ENCODE assay signal across 9 mouse cellular contexts in genomic region chr13:38503137-38503849, GRCm38 (mm10). TPM values are rescaled to one million over a fixed set of nuclear protein-coding genes. Genes with fewer than 3 reads are reported as not detected.
DNase-seq lines count a peak whose midpoint lies in the region; ATAC-seq and TF ChIP-seq lines count a peak whose summit lies in the region.
"Had no signal": no experiment of that assay in that cellular context is flagged by ENCODE, and none has a peak within 500 bp of the region (broad histone marks: within the 10 kb centered on the region; RNA-seq: fewer than 3 reads in every experiment).

No protein-coding gene starts in this region.

- H3K36me3 ChIP-seq in kidney, embryonic 14.5 days (ENCODE audit: control insufficient read depth, insufficient read depth, low read length): peaks cover 83% of the 10 kb centered on the region
- peaks cover 95% of the 10 kb centered on the region for H3K36me3 ChIP-seq in G1E (replicated peaks)
- peaks cover 83% of the 10 kb centered on the region for H3K36me3 ChIP-seq in forebrain, embryonic 13.5 days (ENCODE audit: poor library complexity, severe bottlenecking)

- no peak for TF ChIP-seq CTCF in G1E (IDR thresholded peaks at IDR 0.05; ENCODE audit: low read depth, low read length)

- H3K27ac ChIP-seq in kidney, embryonic 14.5 days (ENCODE audit: low read depth, low read length): no peak overlapping the region
- H3K27ac ChIP-seq in forebrain, embryonic 13.5 days: no peak overlapping the region

- H3K27me3 ChIP-seq in kidney, embryonic 14.5 days (ENCODE audit: control insufficient read depth, insufficient read depth, low read length): no peaks in the 10 kb centered on the region
- H3K27me3 ChIP-seq in G1E (ENCODE audit: insufficient read depth, low read length): no peaks in the 10 kb centered on the region; the same call in 1 of the 2 replicates
- H3K27me3 ChIP-seq in forebrain, embryonic 13.5 days: no peaks in the 10 kb centered on the region

- H3K4me2 ChIP-seq in kidney, embryonic 14.5 days (replicated peaks; ENCODE audit: low read depth, low read length): no peak overlapping the region
- no peak overlapping the region for H3K4me2 ChIP-seq in forebrain, embryonic 13.5 days
- H3K4me2 ChIP-seq: lung, embryonic 14.5 days had no signal

- no peak overlapping the region for H3K9ac ChIP-seq in kidney, embryonic 14.5 days (ENCODE audit: low read depth, low read length)
- no peak overlapping the region for H3K9ac ChIP-seq in forebrain, embryonic 13.5 days
- H3K9ac ChIP-seq: lung, embryonic 14.5 days had no signal

- ATAC-seq in kidney, embryonic 14.5 days (ENCODE audit: low FRiP score, low TSS enrichment): peak; percentile 36; the same call in 1 of the 2 replicates
- ATAC-seq in G1E (ENCODE audit: extremely low read depth, insufficient number of reproducible peaks, low FRiP score, poor library complexity, severe bottlenecking): no peak
- ATAC-seq in forebrain, embryonic 13.5 days: no peak

- WGBS in kidney, embryonic 14.5 days: 82% methylated on average over 14 of the region's 14 CpGs
- WGBS in forebrain, embryonic 13.5 days: 91% methylated on average over 14 of the region's 14 CpGs

- no peak for DNase-seq in kidney, adult 18-20 months
- DNase-seq in G1E (ENCODE audit: low spot score): peak; percentile 48
- peak; percentile 53 for DNase-seq in gastrocnemius, adult 18-20 months (ENCODE audit: low spot score)
- DNase-seq in natural killer cell, adult 2 months (ENCODE audit: low spot score in 2 of 2): peak; percentile 83 to 88
- DNase-seq in Muller cell, postnatal 12 days (ENCODE audit: inconsistent ontology term): no peak
- no peak for DNase-seq in layer of hippocampus, adult 9-10 months (ENCODE audit: low spot score)
- DNase-seq: lung, embryonic 14.5 days had no signal

- no peaks in the 10 kb centered on the region for H3K9me3 ChIP-seq in kidney, embryonic 14.5 days (ENCODE audit: control insufficient read depth, low read length)
- no peaks in the 10 kb centered on the region for H3K9me3 ChIP-seq in G1E (replicated peaks)
- no peaks in the 10 kb centered on the region for H3K9me3 ChIP-seq in forebrain, embryonic 13.5 days (replicated peaks)

- H3K4me1 ChIP-seq in kidney, embryonic 14.5 days (ENCODE audit: control insufficient read depth, insufficient read depth, low read length): no peaks in the 10 kb centered on the region
- H3K4me1 ChIP-seq in G1E (ENCODE audit: insufficient read depth, low read depth, low read length): peaks cover 15% of the 10 kb centered on the region
- H3K4me1 ChIP-seq in forebrain, embryonic 13.5 days: no peaks in the 10 kb centered on the region

- H3K4me3 ChIP-seq in kidney, embryonic 14.5 days (ENCODE audit: low read length): no peak overlapping the region
- H3K4me3 ChIP-seq in G1E (ENCODE audit: low read depth, low read length): no peak overlapping the region
- no peak overlapping the region for H3K4me3 ChIP-seq in forebrain, embryonic 13.5 days

RNA-seq across cellular contexts. Expression of gene Txndc5, which starts 25.3 kb away (rescaled TPM):
- polyA plus RNA-seq in kidney, embryonic 14.5 days (2014; fragmentation: Nextera tagmentation; extraction: Ambion mirVana): 161 and 263 TPM in 2 replicates
- 46.8 and 48.5 TPM in 2 replicates for total RNA-seq in G1E (2014; fragmentation: Nextera tagmentation)
- 47.1 and 56.3 TPM in 2 replicates for total RNA-seq in G1E (2017)
- polyA plus RNA-seq in G1E (2012): 74.9 and 76.7 TPM in 2 replicates
- 10 to 100 TPM; 27.2 to 28.0 TPM for total RNA-seq in gastrocnemius, adult 18-20 months (2021)
- polyA plus RNA-seq in forebrain, embryonic 13.5 days (2015; fragmentation: Nextera tagmentation; extraction: Ambion mirVana): 57.6 and 66.7 TPM in 2 replicates

Comparison
In these comparisons a context has a peak if more than half of its experiments do, and no peak if none do; other contexts are left out.
1. DNase-seq: peak in G1E (single experiment), gastrocnemius, adult 18-20 months (single experiment) and natural killer cell, adult 2 months (2 of 2); none in kidney, adult 18-20 months (single experiment), Muller cell, postnatal 12 days (single experiment) and layer of hippocampus, adult 9-10 months (single experiment).